Mouse (Mus musculus): Measurements from ENCODE around the gene Wdr35. TPM values are rescaled to one million over a fixed set of nuclear protein-coding genes. Genes with fewer than 3 reads are reported as not detected.

Gene Wdr35
- polyA plus RNA-seq, 1 experiment from 2014 or later, result 22.4 TPM

DNA sequence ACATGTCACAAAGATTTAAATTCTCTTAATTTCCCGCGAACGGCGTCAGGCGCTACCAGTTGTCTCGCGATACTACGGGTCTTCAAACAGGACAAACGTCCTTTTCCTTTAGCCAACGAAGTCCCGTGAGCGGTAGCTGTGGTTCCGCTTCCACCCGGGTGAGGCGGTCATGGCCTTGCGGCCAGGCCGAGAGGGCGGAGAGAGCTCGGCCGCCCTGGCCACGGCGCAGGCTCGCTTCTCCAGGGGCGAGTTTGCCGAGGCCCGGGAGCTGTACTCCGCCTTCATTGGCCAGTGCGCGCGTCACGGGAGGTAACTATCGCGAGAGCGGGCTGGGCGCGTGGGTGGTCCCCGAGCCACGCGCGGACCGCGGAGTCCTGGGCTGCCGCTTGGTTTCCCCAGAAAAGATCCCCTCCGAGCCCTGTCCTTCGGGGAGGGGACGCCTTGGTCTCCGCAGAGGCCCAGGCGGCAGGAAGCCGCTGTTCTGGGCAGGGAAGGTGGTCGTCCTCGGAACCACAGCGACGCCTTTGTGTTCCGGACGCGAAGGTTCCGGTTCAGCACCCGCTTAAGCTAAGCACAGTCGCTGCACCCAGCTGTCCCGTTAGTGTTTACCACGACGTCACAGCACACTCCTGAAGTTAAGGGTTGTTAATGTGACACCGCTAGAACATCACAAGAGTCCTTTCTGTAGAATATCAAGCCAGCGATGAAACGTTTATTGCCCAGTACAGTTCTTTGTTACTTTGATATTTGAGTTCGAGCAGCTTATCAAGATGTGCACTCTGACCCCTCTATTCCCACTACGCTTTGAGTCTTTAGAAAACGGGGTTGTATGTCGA is 56.4 kb downstream of the Wdr35 start, which contains the start of gene Ttc32:
Gene Ttc32, plus strand, starts transcription at position 110 of the 836 bp plus-strand sequence.
- ATAC-seq (ENCODE audit: insufficient number of reproducible peaks, low FRiP score, low TSS enrichment, low read depth), result peak; percentile 94
- under 1% methylated on average over 69 of the region's 69 CpGs for WGBS
- H3K4me2 ChIP-seq (replicated peaks), result peak within 1 kb of the TSS; percentile 70
- H3K27me3 ChIP-seq, result no peaks in the 10 kb centered on the region
- peak within 1 kb of the TSS; percentile 81 for H3K9ac ChIP-seq
- no peaks in the 10 kb centered on the region for H3K9me3 ChIP-seq (replicated peaks)
- H3K27ac ChIP-seq (replicated peaks), result peak within 1 kb of the TSS; percentile 98
- peaks cover 11% of the 10 kb centered on the region; the same call in 1 of the 2 replicates for H3K36me3 ChIP-seq
- peak within 1 kb of the TSS; percentile 60 for H3K4me3 ChIP-seq (replicated peaks)
- H3K4me1 ChIP-seq, result peaks cover 7% of the 10 kb centered on the region; the same call in 1 of the 2 replicates

DNA sequence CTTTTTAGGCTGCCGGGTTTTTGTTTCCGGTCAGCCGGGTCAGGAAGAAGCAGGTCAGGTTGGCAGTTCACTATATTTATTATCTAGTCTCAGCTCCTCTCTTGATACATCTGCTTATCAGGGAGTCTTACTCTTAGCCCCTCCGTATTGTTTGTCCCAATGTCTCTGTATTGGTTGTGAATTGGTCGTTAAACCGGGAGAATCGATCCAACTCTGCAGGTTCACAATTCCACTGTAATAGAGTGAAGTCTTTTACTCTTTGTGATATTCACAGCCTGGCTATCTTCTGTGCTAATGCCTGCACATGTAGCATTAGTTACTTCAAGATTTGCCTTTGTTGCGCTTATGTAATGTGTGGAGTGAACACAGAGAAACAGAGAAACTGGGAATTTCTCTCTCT is 57.5 kb downstream of the Wdr35 start:
- Histone ChIP-seq H3K9me3 (replicated peaks) (no peaks in the 10 kb centered on the region), H3K36me3 (peaks cover 11% of the 10 kb centered on the region; the same call in 1 of the 2 replicates), H3K4me2 (replicated peaks) (peak overlapping the region; percentile 70), H3K27me3 (no peaks in the 10 kb centered on the region), H3K9ac (0 out of 2 replicates have a peak overlapping the region, but pooled peaks have one; percentile 81), H3K4me1 (peaks cover 7% of the 10 kb centered on the region; the same call in 1 of the 2 replicates), H3K27ac (replicated peaks) (no peak overlapping the region), H3K4me3 (replicated peaks) (peak overlapping the region; percentile 60)
- no peak for ATAC-seq (ENCODE audit: insufficient number of reproducible peaks, low FRiP score, low TSS enrichment, low read depth)
- 71% methylated on average over 8 of the region's 8 CpGs for WGBS

- no peak for ATAC-seq (ENCODE audit: insufficient number of reproducible peaks, low FRiP score, low TSS enrichment, low read depth)
- Histone ChIP-seq H3K4me2 (replicated peaks) (no peak overlapping the region), H3K27me3 (no peaks in the 10 kb centered on the region), H3K4me1 (peaks cover 7% of the 10 kb centered on the region; the same call in 1 of the 2 replicates), H3K4me3 (replicated peaks) (no peak overlapping the region), H3K36me3 (peaks cover 3% of the 10 kb centered on the region; the same call in 1 of the 2 replicates), H3K27ac (replicated peaks) (no peak overlapping the region), H3K9me3 (replicated peaks) (no peaks in the 10 kb centered on the region), H3K9ac (no peak overlapping the region)
Measured at GRCm38 (mm10) chr12:9033140-9033539, 59.4 kb downstream of the Wdr35 start.

- 0 out of 2 replicates have a peak, but pooled peaks cover under 1% of the 10 kb centered on the region for H3K4me1 ChIP-seq
- no peak overlapping the region for H3K4me3 ChIP-seq (replicated peaks)
- H3K27me3 ChIP-seq, result no peaks in the 10 kb centered on the region
- H3K9ac ChIP-seq, result no peak overlapping the region
- no peaks in the 10 kb centered on the region for H3K9me3 ChIP-seq (replicated peaks)
- WGBS, result 77% methylated on average over 9 of the region's 9 CpGs
- ATAC-seq (ENCODE audit: insufficient number of reproducible peaks, low FRiP score, low TSS enrichment, low read depth), result no peak
- no peak overlapping the region for H3K4me2 ChIP-seq (replicated peaks)
- no peak overlapping the region for H3K27ac ChIP-seq (replicated peaks)
- H3K36me3 ChIP-seq, result no peaks in the 10 kb centered on the region
Measured at GRCm38 (mm10) chr12:9036409-9036808, 62.7 kb downstream of the Wdr35 start.

GRCm38 (mm10) chr12:9040177-9040576 is 66.5 kb downstream of the Wdr35 start:
- Histone ChIP-seq H3K9ac (no peak overlapping the region), H3K4me1 (no peaks in the 10 kb centered on the region), H3K9me3 (replicated peaks) (no peaks in the 10 kb centered on the region), H3K4me2 (replicated peaks) (no peak overlapping the region), H3K27me3 (no peaks in the 10 kb centered on the region), H3K4me3 (replicated peaks) (no peak overlapping the region), H3K36me3 (no peaks in the 10 kb centered on the region), H3K27ac (replicated peaks) (no peak overlapping the region)
- ATAC-seq (ENCODE audit: insufficient number of reproducible peaks, low FRiP score, low TSS enrichment, low read depth), result no peak
- WGBS, result 71% methylated on average over 5 of the region's 5 CpGs

DNA sequence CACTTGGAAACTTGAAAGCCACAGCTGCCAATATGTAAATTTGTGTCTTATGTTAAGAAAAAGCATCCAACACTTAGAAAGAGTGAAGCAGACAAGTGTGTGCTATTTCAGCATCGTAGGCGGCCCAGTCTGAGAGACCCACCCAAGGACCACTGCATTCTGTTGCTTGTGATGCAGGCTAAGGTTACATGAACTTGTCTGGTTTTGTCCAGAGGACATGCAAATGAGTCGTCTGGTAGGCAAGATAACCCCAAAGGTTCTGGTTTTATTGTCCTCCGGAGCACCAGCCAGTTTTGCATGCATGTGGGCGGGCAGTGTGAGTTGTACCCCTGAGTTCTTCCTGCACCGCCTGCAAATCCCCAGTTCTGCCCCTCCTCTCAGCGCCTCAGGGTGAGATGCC is 67.0 kb downstream of the Wdr35 start:
- Histone ChIP-seq H3K4me2 (replicated peaks) (no peak overlapping the region), H3K27ac (replicated peaks) (no peak overlapping the region), H3K4me3 (replicated peaks) (no peak overlapping the region), H3K4me1 (no peaks in the 10 kb centered on the region), H3K27me3 (no peaks in the 10 kb centered on the region), H3K9me3 (replicated peaks) (no peaks in the 10 kb centered on the region), H3K36me3 (no peaks in the 10 kb centered on the region), H3K9ac (no peak overlapping the region)
- 46% methylated on average over 7 of the region's 7 CpGs for WGBS
- no peak for ATAC-seq (ENCODE audit: insufficient number of reproducible peaks, low FRiP score, low TSS enrichment, low read depth)

DNA sequence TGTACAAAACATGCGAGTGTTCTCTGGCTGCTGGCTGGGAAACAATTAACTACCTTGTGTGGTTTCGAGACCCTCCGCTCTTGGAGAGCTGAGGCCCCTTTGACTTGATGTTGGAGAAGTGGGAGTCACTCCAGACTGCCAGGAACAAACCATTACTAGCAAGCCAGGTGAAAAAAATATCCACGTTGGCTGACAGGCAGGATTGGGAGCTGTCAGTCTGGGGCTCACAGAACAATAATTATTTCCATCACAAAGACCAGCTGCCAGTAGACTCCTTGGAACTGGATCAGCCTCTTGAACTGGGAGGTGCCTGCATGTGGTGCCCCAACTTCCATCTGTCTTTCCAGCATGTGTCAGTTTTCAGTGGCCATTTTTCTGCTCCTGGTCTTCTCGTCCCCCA is 68.6 kb downstream of the Wdr35 start:
- Histone ChIP-seq H3K4me1 (no peaks in the 10 kb centered on the region), H3K27me3 (no peaks in the 10 kb centered on the region), H3K4me2 (replicated peaks) (no peak overlapping the region), H3K4me3 (replicated peaks) (no peak overlapping the region), H3K9me3 (replicated peaks) (no peaks in the 10 kb centered on the region), H3K27ac (replicated peaks) (no peak overlapping the region), H3K9ac (no peak overlapping the region), H3K36me3 (no peaks in the 10 kb centered on the region)
- 76% methylated on average over 5 of the region's 5 CpGs for WGBS
- ATAC-seq (ENCODE audit: insufficient number of reproducible peaks, low FRiP score, low TSS enrichment, low read depth), result no peak

- 88% methylated on average over 3 of the region's 3 CpGs for WGBS
- no peak; the same call in 1 of the 2 replicates for ATAC-seq (ENCODE audit: insufficient number of reproducible peaks, low FRiP score, low TSS enrichment, low read depth)
Measured at GRCm38 (mm10) chr12:9042759-9043158, 69.1 kb downstream of the Wdr35 start.

DNA sequence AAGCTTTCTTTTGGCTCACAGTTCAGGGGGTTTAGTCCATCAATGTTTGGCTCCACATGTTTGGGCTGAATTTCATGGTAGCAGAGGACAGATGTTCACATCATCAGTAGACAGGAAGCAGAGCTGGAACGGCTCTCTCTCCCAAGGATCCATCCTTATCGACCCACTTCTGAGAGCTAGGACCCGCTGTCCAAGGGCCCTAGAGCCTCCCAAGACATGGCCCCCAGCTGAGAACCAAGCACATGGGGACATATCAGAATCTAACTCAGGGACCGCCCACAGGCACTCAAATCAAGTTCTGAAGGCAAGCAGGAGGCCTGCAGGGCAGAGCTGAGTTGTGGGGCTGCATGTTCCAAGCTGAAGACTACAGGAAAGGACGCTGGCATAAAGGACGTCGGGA is 71.0 kb downstream of the Wdr35 start:
- Histone ChIP-seq H3K9me3 (replicated peaks) (no peaks in the 10 kb centered on the region), H3K4me1 (no peaks in the 10 kb centered on the region), H3K4me2 (replicated peaks) (no peak overlapping the region), H3K9ac (no peak overlapping the region), H3K27ac (replicated peaks) (no peak overlapping the region), H3K36me3 (no peaks in the 10 kb centered on the region), H3K27me3 (no peaks in the 10 kb centered on the region; the same call in 1 of the 2 replicates), H3K4me3 (replicated peaks) (no peak overlapping the region)
- WGBS, result 89% methylated on average over 7 of the region's 7 CpGs
- ATAC-seq (ENCODE audit: insufficient number of reproducible peaks, low FRiP score, low TSS enrichment, low read depth), result no peak

More at GRCm38 (mm10) chr12:9042759-9043158, 69.1 kb downstream of the Wdr35 start:
- Histone ChIP-seq H3K27ac (replicated peaks) (no peak overlapping the region), H3K9ac (no peak overlapping the region), H3K4me1 (no peaks in the 10 kb centered on the region), H3K36me3 (no peaks in the 10 kb centered on the region), H3K4me3 (replicated peaks) (no peak overlapping the region), H3K9me3 (replicated peaks) (no peaks in the 10 kb centered on the region), H3K4me2 (replicated peaks) (no peak overlapping the region), H3K27me3 (no peaks in the 10 kb centered on the region)

- Histone ChIP-seq H3K9ac (no peak overlapping the region), H3K4me3 (replicated peaks) (no peak overlapping the region), H3K4me1 (0 out of 2 replicates have a peak, but pooled peaks cover 4% of the 10 kb centered on the region), H3K36me3 (no peaks in the 10 kb centered on the region), H3K27ac (replicated peaks) (no peak overlapping the region), H3K4me2 (replicated peaks) (no peak overlapping the region), H3K27me3 (no peaks in the 10 kb centered on the region; the same call in 1 of the 2 replicates), H3K9me3 (replicated peaks) (no peaks in the 10 kb centered on the region)
- no peak for ATAC-seq (ENCODE audit: insufficient number of reproducible peaks, low FRiP score, low TSS enrichment, low read depth)
- 71% methylated on average over 4 of the region's 4 CpGs for WGBS
Measured at GRCm38 (mm10) chr12:9046674-9047073, 73.0 kb downstream of the Wdr35 start.

DNA sequence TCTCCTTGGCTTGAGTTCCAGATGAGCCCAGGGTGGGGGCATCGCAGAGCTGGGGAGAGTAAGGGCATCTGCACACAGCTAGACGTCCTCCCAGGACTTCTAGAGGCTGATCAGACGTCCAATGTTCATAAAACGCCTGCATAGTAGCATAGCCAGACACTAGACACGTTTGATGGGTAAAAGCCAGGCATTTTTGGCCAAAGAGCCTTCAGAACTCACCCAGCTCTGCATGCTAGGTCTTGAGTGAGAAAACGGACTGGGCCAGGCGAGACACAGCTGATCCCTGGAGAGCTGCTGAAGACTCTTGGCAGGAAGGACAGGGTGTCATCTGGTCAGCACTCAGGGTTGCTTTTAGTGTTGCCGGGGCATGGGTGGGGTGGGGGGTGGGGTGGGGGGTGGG is 74.4 kb downstream of the Wdr35 start:
- whole genome bisulfite sequencing, result 78% methylated on average over 8 of the region's 8 CpGs

More for the DNA sequence above, 74.4 kb downstream of the Wdr35 start:
- Histone ChIP-seq H3K9ac (no peak overlapping the region), H3K4me3 (replicated peaks) (no peak overlapping the region), H3K36me3 (no peaks in the 10 kb centered on the region), H3K4me2 (replicated peaks) (no peak overlapping the region), H3K27ac (replicated peaks) (no peak overlapping the region), H3K27me3 (no peaks in the 10 kb centered on the region; the same call in 1 of the 2 replicates), H3K9me3 (replicated peaks) (no peaks in the 10 kb centered on the region), H3K4me1 (0 out of 2 replicates have a peak, but pooled peaks cover 4% of the 10 kb centered on the region)
- ATAC-seq (ENCODE audit: insufficient number of reproducible peaks, low FRiP score, low TSS enrichment, low read depth), result no peak
